Mouse (Mus musculus): Measurements from ENCODE around the gene Hs3st3a1.

The Hs3st3a1 gene

GRCm38 (mm10) chr11:64558282-64558681 is 123.2 kb downstream of the Hs3st3a1 start:
- DNase-seq (ENCODE audit: low spot score in 2 of 2): no peak

GRCm38 (mm10) chr11:64559388-64559787 is 124.3 kb downstream of the Hs3st3a1 start:
- no peak for DNase-seq (ENCODE audit: low spot score in 2 of 2)

GRCm38 (mm10) chr11:64560471-64560870 is 125.3 kb downstream of the Hs3st3a1 start:
- DNase-seq (ENCODE audit: low spot score in 2 of 2): no peak

- DNase-seq (ENCODE audit: low spot score in 2 of 2): no peak
These were observed 127.6 kb downstream of the Hs3st3a1 start for GRCm38 (mm10) chr11:64562771-64563170.

Measured in right cerebral cortex, postnatal 10 days (tissue).